Mouse (Mus musculus): ENCODE data around the gene Cchcr1.

Gene Cchcr1

DNA sequence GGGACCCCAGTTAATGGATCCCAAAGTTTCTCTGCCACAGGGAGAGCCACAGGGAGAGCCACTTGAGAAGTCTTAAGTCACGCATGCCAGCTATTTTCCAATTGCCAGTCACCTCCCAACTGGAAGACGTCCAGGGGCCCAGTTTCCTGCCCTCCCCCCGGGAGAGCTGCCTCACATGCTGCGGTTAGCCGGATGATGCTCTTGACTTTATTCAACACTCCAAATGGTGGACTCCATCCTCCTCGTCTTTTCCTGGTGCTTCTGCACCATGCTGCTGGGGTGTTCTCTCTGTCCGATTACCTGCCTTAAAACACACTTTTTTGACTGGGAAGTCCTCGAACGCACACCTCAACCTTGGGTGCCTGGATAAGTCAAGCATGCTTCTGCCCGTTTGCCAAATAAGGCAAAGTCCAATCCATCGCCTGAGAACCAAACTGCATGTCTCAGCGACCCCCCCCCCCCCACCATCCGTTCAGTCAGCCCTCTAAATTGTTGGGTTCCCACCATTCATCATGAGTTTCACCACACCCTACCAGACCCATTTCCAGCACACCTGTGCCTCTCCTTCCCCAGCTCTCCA lies 39.4 kb downstream of the Cchcr1 start:
- no peak for DNase-seq (ENCODE audit: low spot score)

DNA sequence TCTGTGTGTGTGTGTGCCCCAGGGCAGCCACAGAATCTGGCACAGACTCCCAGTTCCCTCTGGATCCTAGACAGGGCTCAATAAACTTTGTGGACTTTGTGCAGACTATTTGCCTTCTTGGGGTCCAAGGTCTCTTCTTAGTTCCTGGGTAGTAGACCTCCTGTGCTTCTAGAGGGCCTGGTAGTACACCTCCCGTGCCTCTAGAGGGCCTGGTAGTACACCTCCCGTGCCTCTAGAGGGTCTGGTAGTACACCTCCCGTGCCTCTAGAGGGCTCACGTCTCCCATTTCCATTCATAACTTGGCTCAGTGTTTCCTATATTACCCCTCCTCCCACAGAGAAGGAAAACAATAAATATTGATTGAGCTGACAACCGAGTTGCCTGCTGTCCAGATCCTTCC lies 39.9 kb downstream of the Cchcr1 start:
- peak; percentile 77 for DNase-seq (ENCODE audit: low spot score)

DNA sequence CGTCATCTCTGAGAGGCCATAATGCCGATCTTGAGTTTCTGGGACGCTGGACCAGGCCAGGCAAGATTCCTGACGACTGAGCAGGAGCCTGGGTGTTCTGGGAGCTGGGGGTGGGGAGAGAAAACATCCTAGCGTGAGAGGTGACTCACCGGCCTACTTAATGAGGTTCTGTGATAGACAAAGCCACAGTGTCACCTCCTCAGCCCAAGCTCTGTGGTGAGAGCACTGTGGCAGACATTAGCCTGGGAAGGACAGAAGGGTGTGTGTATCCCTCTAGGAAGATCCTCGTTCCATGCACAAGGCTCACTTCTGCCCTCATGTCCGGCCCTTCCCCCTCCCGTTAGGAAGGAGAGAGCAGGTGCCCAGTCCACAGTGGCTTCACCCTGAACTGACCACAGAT lies 40.5 kb downstream of the Cchcr1 start:
- peak; percentile 45 for DNase-seq (ENCODE audit: low spot score)

DNA sequence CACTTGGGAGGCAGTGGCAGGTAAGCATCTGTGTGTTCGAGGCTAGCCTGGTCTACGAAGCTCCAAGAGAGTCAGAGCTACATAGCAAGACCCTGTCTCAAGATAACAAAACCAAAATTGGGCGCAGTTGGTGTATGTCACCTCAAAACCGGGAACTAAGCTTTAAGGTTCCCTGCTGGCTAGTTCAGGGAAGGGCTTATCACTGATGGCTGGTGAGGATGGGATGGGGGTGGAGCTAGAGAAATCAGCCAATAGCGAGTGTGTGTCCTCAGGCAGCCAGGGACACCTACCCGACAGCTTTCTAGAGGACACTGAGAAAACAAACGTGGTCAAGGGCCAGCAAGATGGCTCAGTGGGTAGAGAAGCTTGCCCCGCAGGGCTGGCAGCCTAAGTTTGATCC lies 41.3 kb downstream of the Cchcr1 start:
- no peak for DNase-seq (ENCODE audit: low spot score)

DNA sequence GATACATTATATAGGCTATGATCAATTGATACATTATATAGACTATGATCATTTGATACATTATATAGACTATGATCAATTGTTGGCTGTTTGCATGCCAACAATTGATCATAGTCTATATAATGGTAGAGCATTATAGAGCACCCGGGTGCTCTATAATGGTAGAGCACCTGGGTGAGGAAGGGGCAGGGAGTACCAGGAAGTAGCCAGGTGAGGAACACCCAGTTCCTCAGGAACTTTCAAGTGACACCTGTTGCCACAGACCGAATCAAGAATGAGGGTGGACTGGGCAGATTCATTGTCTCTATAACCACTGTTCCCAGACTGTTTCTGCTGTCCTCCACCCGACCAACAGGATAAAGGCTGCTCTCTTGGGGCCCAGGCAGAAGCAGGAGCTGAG lies 50.2 kb downstream of the Cchcr1 start, which contains the start of gene 2300002M23Rik:
TSS of gene 2300002M23Rik (plus strand) at position 301 of the 400 bp plus-strand sequence.
- no peak for DNase-seq (ENCODE audit: low spot score)

DNA sequence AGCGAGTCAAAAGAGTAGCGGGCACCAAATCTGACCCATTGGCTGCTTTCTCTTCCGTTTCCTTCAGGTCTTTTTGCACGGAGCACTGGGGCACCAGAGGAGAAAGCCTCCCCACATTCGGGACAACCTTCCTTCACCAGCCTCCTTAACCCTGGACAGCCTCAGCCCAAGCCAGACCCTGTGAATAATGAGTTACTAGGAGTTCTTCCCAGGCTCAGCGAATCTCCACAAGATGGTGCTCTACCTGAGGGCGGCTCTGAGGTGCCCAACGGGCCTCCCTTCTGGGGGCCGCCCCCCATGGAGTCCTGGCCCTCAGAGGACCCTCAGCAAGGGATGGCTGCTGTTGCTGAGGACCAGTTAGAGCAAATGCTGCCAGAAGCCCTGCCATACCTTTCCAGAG lies 50.9 kb downstream of the Cchcr1 start:
- no peak for DNase-seq (ENCODE audit: low spot score)

DNA sequence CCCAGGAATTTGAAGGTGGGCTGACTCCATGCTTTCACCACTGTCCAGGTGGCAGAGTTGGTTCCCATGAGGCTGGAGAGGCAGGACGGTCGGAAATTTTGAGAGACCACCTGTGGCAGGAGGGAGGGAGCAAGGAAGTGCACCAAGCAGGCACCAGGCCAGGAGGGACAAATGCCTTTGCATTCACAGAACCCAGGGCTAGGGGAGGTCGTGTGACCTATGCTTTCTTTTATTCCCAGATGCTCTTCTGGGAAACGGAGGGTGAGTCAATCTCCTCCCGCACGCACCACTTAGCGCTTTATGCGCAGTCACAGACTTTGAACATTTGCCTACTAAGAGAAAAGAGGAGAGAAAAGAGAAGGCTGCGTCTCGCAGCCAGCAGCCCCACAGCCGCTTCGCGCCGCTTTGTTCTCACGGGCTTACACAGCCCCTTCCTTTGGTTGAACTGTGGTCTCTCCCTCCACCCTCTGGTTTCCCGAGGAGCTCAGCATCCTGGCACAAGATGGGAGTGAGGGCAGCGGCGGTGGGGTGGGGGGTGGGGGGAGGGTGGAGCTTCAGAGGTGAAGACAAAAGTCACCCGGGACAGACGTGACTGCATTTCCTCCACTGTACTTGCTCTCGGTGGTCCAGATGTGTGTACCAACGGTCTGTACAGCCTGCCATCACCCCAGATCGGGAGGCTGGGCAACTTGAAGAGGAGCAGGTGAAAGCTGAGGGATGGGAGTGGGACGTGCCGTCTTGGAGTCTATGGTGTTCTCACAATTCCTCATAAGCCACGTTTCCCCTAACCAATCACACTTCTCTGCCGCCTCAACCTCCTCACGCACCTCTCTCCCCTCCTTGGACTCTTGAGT lies 52.4 kb downstream of the Cchcr1 start:
- DNase-seq (ENCODE audit: low spot score) = no peak

DNA sequence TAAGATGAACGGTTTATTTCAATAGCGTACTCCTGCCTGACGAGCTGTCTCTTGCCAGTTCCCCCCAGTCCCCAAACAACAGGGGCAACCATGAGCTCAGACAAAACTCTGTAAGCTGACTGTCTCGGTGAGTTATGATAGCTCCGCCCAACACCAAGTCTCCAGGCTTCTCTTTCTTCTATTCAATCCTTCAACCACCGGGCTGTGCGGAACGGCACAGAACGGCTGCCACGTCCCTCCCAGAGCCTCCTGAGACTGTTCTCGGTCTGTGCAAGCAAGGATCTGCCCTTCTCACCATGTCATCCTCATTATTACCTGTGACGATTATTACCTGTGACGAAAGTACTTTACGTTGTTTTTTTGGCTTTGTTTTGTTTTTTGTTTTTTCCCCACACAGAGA lies 53.9 kb downstream of the Cchcr1 start:
- DNase-seq (ENCODE audit: low spot score) = no peak

DNA sequence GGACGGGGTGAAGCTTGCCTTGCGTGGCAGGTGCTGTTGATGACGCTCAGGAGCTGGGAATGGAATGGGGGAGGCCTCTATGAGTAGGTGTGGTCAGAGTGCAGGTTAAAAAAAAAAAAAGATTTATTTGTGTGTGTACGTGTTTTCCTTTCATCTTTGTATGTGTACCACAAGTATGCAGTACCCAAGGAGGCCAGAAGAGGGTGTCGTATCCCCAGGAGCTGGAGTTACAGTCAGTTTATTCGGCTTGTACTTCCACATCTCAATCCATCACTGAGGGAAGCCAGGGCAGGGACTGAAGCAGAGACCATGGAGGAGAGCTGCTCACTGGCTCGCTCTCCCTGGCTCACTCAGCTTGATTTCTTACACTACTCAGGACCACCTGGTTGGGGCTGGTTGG lies 54.6 kb downstream of the Cchcr1 start:
- DNase-seq (ENCODE audit: low spot score) = no peak

DNA sequence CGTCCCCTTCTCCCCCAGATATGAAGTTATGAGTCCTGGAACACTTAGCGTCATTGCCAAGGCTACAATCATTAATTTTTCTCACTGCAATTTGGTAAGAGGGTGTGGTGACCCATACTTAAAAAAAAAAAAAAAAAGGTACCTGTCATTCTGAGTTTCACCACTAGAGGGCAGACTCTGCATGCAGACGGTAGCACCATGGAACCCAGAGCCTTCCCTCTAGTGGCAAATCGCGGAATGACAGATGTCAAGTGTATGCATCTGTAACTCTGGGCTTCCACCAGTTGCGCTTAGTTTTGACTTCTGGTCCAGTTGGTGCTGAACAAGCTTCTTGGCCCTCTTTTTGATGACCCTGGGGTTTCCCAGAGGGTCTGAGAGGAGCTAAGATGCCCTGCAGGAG lies 61.3 kb downstream of the Cchcr1 start:
- peak; percentile 89 for DNase-seq (ENCODE audit: low spot score)
